Mouse (Mus musculus): ENCODE data around the gene Dis3l2.

Dis3l2 gene

DNA sequence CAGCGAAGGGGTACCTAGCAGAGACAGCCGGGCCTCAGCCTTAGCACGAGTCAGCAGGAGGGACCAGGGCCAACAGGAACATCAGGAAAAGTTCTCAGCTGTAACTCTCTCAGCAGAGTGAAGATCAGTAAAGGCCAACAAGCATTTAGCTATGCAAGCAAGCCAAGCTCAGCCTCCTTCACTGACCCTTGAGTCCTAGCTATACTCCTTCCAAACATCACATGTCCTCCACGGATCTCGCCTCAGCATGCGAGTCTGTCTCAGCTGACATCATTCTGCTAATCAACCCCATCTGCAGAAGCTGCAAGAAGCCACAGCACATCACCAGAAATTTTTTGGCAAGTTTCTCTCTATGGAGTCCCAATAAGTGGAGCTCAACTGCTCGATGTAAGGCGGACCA lies 370.2 kb downstream of the Dis3l2 start:
- CTCF ChIA-PET, result no interaction called here

GRCm38 (mm10) chr1:87086196-87086595 lies 382.6 kb downstream of the Dis3l2 start:
- CTCF ChIA-PET, result no interaction called here

- CTCF ChIA-PET, result no interaction called here
Measured at GRCm38 (mm10) chr1:87086964-87087363, 383.4 kb downstream of the Dis3l2 start.

- CTCF ChIA-PET, result no interaction called here
Measured at GRCm38 (mm10) chr1:87089251-87089650, 385.6 kb downstream of the Dis3l2 start.

DNA sequence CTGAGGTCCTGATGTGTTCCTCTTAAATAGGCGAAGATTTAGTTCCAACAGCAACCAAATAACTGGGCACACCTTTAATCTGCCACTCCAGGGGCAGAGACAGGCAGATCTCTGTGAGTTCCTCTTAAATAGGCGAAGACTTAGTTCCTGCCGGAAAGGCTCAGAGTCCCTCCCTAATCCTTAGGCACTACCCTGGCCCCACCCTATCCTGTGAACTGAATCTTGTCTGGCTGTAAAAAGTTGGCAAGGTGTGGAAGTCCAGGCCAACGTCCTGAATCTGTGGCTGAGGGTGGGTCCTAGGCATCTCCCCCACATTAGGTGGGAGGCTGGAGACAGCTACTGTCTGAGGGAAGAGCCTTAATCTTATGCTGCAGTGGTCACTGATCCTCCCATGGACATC lies 386.2 kb downstream of the Dis3l2 start, which contains the start of gene Alppl2:
TSS of gene Alppl2 (minus strand) at position 101 of the 400 bp plus-strand sequence.
- CTCF ChIA-PET, result no interaction called here

DNA sequence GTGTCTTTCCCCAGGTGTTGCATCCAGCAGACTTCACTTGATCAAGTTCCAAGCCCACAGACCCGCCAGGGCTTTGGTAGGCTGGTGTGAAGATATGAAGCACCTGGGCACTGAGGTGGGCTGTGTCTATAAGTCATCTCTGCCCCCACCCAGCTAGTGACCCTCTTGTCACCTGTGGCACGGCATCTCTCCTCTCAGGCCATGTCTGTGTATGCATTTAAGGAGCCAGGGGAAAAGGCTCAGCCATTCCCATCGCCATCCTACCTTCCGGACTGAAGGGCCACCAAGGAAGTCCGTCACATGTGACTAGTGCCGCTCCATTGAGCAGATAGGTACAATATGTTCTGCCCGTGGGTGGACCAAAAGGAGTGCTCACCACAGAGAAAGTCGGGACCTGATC lies 392.0 kb downstream of the Dis3l2 start:
- CTCF ChIA-PET, result no interaction called here

DNA sequence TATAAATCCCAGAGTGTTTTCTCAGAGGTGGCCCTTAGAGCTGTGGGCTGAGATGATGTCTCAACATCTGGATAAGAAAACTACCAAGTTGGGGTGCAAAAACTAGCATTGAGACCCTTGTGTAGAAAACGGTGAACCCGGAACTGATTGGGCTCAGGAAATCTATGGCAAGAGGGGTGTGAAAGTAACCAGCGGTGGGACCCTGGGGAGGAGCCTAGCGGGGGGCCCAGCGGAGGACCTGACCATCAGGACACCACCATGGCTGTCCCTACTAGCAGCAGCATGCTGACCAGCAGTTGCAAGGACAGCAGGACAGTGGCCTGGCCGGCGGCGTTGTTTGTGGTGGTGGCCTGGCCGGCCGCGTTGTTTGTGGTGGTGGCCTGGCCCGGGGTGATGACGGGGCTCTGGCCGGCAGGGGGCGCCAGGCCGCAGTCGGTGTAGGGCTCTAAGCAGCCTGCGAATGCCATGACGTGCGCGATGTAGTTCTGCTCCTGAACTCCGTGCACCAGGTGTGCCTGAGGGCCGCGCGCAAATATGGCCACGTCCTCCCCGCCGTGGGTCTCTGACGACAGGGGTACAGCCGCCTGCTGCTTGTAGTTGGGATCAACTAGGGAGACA lies 394.9 kb downstream of the Dis3l2 start:
- CTCF ChIA-PET, result no interaction called here

Data from spleen, embryonic (tissue).